Mouse (Mus musculus) heart, embryonic 11.5 days (tissue): Measurements from ENCODE around the gene Pim3. TPM values are rescaled to one million over a fixed set of nuclear protein-coding genes. Genes with fewer than 3 reads are reported as not detected.
A peak's percentile ranks its signal among the peaks of the same experiment; 100 is the strongest.

ENCODE experiments used
- ATAC-seq: fragments of 200-750 bp; cut with Nextera tagmentation; replicated peaks from 2 replicates; pipeline ENCODE4 v1.8.0; 2017; ENCODE audit warnings: moderate library complexity; ENCODE audit not compliant: insufficient number of reproducible peaks, low FRiP score, low TSS enrichment
- H3K27ac ChIP-seq: fragments of 300-500 bp; sonication (generic); 2 replicates; pipeline ENCODE4 v1.5.1; 2014; ENCODE audit warnings: mild to moderate bottlenecking, low read depth, low read length
- H3K27me3 ChIP-seq: fragments of 300-500 bp; sonication (generic); 2 replicates; pipeline ENCODE4 v1.6.1; 2014; ENCODE audit warnings: mild to moderate bottlenecking, low read length, mixed read lengths; ENCODE audit not compliant: control insufficient read depth, insufficient read depth
- H3K36me3 ChIP-seq: fragments of 300-500 bp; sonication (generic); 2 replicates; pipeline ENCODE4 v1.6.1; 2014; ENCODE audit warnings: mild to moderate bottlenecking, low read length, moderate library complexity, mixed read lengths; ENCODE audit not compliant: control insufficient read depth, insufficient read depth
- H3K4me1 ChIP-seq: fragments of 300-500 bp; sonication (generic); 2 replicates; pipeline ENCODE4 v1.6.1; 2014; ENCODE audit warnings: low read length; ENCODE audit not compliant: control insufficient read depth, insufficient read depth
- H3K4me2 ChIP-seq: fragments of 300-500 bp; sonication (generic); 2 replicates; pipeline ENCODE4 v1.6.1; 2014; ENCODE audit warnings: mild to moderate bottlenecking, moderate library complexity
- H3K4me3 ChIP-seq: fragments of 300-500 bp; sonication (generic); 2 replicates; pipeline ENCODE4 v1.5.1; 2014; ENCODE audit warnings: low read depth, low read length
- H3K9ac ChIP-seq: fragments of 300-500 bp; sonication (generic); 2 replicates; pipeline ENCODE4 v1.6.1; 2014; ENCODE audit warnings: mild to moderate bottlenecking, low read depth, low read length, moderate library complexity
- H3K9me3 ChIP-seq: fragments of 300-500 bp; sonication (generic); replicated peaks from 2 replicates; pipeline ENCODE4 v1.6.1; 2016; ENCODE audit warnings: low read length; ENCODE audit not compliant: control insufficient read depth
- WGBS: fragments of 180-500 bp; shearing (Covaris S2); extraction: QIAGEN DNeasy Blood & Tissue Kit; methylation state at CpG from one replicate; pipeline ENCODE4 v1.1.7; 2014; ENCODE audit not compliant: insufficient replicate concordance; 5-methylcytosine and 5-hydroxymethylcytosine counted together
- polyA plus RNA-seq: library from polyadenylated mRNA; unstranded; fragments of >200 nt; fragmentation: Nextera tagmentation; extraction: Ambion mirVana; gene quantifications from 2 replicates; pipeline ENCODE4 v1.2.1, GENCODE M21; 2014

The Pim3 gene
- polyA plus RNA-seq, 1 experiment from 2014 or later: 43.7 TPM

DNA sequence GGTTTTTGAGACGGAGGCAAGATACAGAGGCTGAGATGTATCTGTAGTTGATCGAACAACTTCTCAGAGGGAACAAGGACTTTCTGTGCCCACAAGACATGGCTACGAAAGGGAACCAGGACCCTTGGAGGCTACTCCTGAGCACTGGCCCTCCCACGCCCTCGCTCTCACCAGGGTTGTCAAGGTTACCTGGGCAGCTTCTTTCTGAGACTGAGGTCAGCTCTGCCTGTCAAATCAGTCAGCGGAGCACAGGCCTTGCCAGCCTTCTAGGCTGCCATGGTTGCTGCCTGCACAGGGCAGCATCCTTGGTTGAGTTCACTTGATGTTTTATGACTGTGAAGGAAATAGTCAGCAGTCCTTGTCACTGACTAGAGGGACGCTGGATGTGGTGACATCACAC, 39.5 kb upstream of the Pim3 start:
- Histone ChIP-seq H3K36me3 (peaks cover 10% of the 10 kb centered on the region), H3K4me1 (peaks cover 10% of the 10 kb centered on the region), H3K4me3 (no peak overlapping the region), H3K4me2 (no peak overlapping the region), H3K27me3 (no peaks in the 10 kb centered on the region), H3K9me3 (no peaks in the 10 kb centered on the region), H3K27ac (no peak overlapping the region), H3K9ac (no peak overlapping the region)
- 86% methylated on average over 7 of the region's 7 CpGs for WGBS
- ATAC-seq: no peak

DNA sequence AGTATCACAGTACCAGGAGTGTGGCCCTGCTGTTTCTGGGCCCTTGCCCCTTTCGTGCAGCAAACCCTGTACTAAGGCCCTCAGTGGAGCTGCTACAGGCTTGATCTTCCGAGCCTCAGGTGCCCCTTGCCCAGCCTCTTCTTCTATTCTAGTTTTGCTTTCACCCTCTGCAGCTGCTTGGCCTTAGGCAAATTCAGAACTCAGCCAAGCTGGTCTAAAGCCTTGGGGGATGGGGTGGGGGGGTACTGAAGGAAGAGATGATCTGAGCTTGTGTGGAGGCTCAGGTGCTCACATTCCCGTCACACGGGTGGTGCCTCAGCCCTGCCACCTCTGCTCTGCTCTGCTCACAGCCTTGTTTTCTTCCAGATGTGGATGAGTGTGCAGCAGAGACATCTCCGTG, 38.6 kb upstream of the Pim3 start:
- H3K4me2 ChIP-seq: no peak overlapping the region
- H3K36me3 ChIP-seq: peaks cover 10% of the 10 kb centered on the region
- no peak overlapping the region for H3K4me3 ChIP-seq
- no peaks in the 10 kb centered on the region for H3K9me3 ChIP-seq
- no peaks in the 10 kb centered on the region for H3K27me3 ChIP-seq
- no peak overlapping the region for H3K27ac ChIP-seq
- WGBS: 83% methylated on average over 5 of the region's 5 CpGs
- no peak for ATAC-seq
- H3K4me1 ChIP-seq: peaks cover 10% of the 10 kb centered on the region
- H3K9ac ChIP-seq: no peak overlapping the region

DNA sequence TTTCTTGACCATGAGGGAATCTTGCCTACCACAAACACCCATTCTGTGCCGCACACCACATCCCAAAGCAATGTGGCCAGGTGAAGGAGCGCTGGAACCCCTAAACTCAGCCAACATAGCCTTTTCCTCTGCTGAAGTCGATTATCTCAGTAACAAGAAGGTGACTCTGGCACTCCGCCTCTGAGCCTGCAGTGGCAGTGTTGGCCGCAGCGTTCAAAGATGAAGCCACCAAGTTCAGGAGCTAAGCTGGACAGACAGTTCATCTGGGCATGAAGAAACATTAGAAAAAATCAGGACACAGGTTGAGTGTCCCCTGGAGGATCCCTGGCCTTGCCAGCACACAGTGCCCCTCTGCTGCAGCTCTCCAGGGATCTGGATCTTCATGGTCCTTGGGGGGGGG, 34.5 kb upstream of the Pim3 start:
- Histone ChIP-seq H3K36me3 (peaks cover 8% of the 10 kb centered on the region), H3K9ac (no peak overlapping the region), H3K27ac (no peak overlapping the region), H3K4me3 (no peak overlapping the region), H3K27me3 (no peaks in the 10 kb centered on the region), H3K4me1 (peaks cover 26% of the 10 kb centered on the region), H3K4me2 (no peak overlapping the region), H3K9me3 (no peaks in the 10 kb centered on the region)
- 80% methylated on average over 6 of the region's 6 CpGs for WGBS
- no peak for ATAC-seq

DNA sequence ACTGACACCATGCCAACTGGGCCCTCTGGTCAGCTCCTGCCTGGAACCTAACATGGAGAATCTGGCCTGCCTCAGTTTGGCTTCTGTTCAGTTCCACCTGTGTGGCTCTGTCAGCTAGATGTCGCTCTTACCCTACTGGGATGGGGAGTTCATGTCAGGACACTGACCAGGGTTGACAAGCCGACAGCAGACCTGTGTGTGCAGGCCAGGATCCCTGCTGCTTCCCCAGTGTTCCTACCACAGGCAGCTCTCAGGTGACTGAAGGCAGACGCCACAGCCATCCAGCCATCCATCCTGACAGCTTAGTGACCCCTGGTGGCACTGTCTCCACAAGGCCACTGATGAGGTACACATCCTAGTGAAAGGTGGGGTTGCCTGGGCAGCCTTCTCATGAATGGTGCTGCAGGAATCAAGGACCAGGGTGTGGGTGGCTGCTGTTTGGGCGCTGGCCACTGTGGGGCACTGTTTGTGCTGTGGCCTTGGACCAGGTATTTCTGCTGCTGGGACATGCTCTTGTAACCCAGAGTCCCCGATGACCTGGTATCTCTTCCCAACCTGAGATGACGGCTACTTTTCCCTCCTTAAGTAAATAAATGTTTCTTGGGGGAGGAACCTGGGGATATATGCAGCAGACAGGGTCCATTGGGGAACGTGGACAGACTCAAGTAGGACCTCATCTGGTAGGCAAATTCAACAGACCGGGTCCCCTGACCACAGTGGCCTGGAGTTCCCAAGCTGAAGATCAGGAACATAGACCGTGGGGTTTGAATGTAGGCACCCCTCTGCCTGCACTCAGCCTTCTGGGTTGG, 33.8 kb upstream of the Pim3 start:
- Histone ChIP-seq H3K4me1 (peaks cover 28% of the 10 kb centered on the region), H3K4me2 (no peak overlapping the region), H3K4me3 (no peak overlapping the region), H3K27ac (no peak overlapping the region), H3K36me3 (peaks cover 8% of the 10 kb centered on the region), H3K27me3 (no peaks in the 10 kb centered on the region), H3K9me3 (no peaks in the 10 kb centered on the region), H3K9ac (no peak overlapping the region)
- peak; percentile 5; the same call in 1 of the 2 replicates for ATAC-seq
- 21% methylated on average over 9 of the region's 9 CpGs for WGBS

DNA sequence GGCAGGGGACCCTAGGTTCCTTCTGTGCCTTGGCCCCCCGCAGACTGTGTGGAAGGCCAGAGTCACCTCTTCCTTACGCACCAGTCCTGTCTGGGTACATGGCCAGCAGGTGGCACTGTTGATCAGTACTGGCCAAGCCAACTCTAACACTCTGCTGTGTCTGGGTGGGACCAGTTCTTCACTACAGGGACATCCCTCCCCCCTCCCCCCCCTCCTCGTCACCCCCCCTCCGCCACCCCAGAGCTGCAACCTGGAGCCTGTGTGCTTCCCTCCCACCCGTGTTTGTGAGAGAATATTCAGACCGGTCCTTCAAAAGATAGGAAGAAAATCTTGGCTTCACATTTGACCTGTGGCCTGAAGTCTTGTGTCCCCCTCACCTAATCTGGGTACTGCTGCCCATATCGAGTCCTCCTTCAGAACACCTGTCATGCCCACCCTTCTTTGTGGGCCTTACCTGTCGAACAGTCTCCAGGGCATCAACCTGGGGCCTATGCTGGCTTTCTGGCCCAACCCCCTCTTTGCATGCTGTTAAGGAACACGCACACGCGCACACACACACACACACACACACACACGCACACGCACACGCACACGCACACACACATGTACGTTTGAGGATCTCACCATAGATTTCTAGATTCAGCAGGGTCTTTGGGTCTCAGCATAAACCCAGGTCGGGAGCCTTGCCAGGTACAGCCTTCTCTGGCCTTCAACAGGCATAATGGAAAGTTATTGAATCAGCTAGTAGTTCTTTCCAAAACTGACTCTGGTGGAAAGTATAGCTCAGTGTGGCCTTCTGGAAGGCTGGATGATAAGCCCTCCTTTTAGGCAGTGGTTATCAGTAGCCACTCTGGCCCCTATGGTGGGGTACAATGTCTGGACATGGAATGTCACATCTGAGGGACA, 32.9 kb upstream of the Pim3 start:
- Histone ChIP-seq H3K9ac (no peak overlapping the region), H3K4me3 (no peak overlapping the region), H3K27ac (no peak overlapping the region), H3K27me3 (no peaks in the 10 kb centered on the region), H3K4me2 (no peak overlapping the region), H3K36me3 (peaks cover 4% of the 10 kb centered on the region; the same call in 1 of the 2 replicates), H3K4me1 (peaks cover 28% of the 10 kb centered on the region), H3K9me3 (no peaks in the 10 kb centered on the region)
- 51% methylated on average over 17 of the region's 17 CpGs for WGBS
- peak; percentile 73 for ATAC-seq

DNA sequence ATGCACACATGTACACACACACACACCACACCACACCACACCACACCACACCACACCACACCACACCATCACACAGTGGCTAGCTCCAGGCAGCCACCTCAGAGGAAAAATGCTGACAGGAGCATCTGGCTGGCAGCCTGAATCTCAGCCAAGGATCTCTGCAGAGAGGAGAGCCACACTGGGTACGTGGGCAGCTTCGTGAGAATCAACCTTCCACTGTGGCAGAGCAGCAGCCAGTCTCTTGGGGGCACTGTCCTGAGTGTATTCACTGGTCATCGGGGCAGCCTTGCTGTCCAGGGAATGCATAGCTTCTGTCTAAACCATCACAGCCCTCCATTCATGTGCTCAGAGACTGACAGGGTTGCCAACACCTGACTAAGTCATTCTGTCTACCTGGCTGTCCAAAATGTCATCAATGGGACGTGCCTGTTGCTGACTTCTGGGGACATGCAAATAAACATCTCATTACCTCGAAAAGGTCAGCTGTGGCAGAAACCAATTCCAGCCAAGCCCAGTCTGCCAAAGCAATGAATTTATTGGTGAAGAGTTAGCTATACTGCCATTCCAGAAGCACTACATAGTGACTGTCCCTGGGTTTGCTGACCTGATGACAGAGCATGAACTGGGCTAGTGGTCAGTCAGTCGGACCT, 32.1 kb upstream of the Pim3 start:
- H3K9ac ChIP-seq: no peak overlapping the region
- no peak overlapping the region for H3K4me3 ChIP-seq

DNA sequence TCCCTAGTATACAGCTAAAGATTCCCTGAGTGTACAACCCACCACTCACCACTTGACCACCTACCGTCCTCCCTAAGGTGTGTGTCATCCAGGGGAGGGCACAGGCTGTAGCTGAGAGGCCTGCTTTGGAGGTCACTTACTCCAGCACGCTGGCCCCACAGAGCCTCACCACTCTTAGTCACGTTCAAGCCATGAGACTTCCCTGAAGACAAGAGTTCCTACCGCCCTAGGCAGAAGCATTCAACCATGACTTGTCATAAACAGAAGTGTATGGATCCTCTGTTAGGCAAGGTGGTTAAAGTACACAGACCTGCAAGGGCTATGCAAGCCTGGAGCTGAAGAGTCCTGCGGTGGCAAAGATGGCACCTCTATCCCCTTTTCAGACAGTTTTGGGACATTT, 31.3 kb upstream of the Pim3 start:
- H3K4me1 ChIP-seq: peaks cover 28% of the 10 kb centered on the region
- H3K9me3 ChIP-seq: no peaks in the 10 kb centered on the region
- H3K36me3 ChIP-seq: no peaks in the 10 kb centered on the region; the same call in 1 of the 2 replicates
- no peaks in the 10 kb centered on the region for H3K27me3 ChIP-seq
- H3K9ac ChIP-seq: no peak overlapping the region
- WGBS: 70% methylated on average over 5 of the region's 5 CpGs
- H3K4me3 ChIP-seq: no peak overlapping the region
- no peak overlapping the region for H3K4me2 ChIP-seq
- no peak overlapping the region for H3K27ac ChIP-seq
- no peak for ATAC-seq

More for the DNA sequence above, 32.1 kb upstream of the Pim3 start:
- Histone ChIP-seq H3K4me1 (peaks cover 28% of the 10 kb centered on the region), H3K36me3 (peaks cover 2% of the 10 kb centered on the region; the same call in 1 of the 2 replicates), H3K9me3 (no peaks in the 10 kb centered on the region), H3K4me2 (no peak overlapping the region), H3K27me3 (no peaks in the 10 kb centered on the region), H3K27ac (no peak overlapping the region)
- 68% methylated on average over 6 of the region's 6 CpGs for WGBS
- ATAC-seq: no peak

DNA sequence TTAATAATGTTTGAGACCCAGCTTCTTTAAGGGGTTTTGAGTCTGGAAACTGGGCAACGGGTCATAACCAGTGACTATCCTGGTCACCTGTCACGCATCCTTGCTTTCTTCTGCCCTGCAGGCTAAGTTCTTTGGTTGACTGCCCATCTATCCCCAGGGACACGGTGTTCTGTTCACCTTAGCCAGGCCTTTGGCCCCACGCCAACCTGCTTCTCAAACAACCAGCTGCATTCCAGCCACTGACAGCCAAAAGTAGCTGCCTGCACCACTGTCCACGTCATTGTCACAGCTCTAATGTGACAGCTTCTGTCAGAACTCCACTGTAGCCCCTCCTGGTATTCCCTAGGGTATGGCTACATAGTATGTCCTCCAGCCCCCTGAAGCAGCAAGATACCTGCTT, 30.5 kb upstream of the Pim3 start:
- no peaks in the 10 kb centered on the region for H3K9me3 ChIP-seq
- peak overlapping the region; percentile 77 for H3K27ac ChIP-seq
- no peak overlapping the region for H3K9ac ChIP-seq
- H3K4me3 ChIP-seq: no peak overlapping the region
- 0 out of 2 replicates have a peak overlapping the region, but pooled peaks have one; percentile 10 for H3K4me2 ChIP-seq
- 36% methylated on average over 5 of the region's 5 CpGs for WGBS
- ATAC-seq: no peak
- no peaks in the 10 kb centered on the region for H3K36me3 ChIP-seq
- H3K27me3 ChIP-seq: no peaks in the 10 kb centered on the region
- H3K4me1 ChIP-seq: peaks cover 31% of the 10 kb centered on the region
